Mouse (Mus musculus): ENCODE measurements at regions not wholly inside any gene's neighbourhood (a gene's known extent, or its start where the extent isn't known, plus 50 kb on each side); places are given as distances from the start of the nearest gene placed in this dataset.

- no peak for TF ChIP-seq CTCF (IDR thresholded peaks at IDR 0.05; ENCODE audit: low read depth)
- TF ChIP-seq EP300 (optimal IDR thresholded peaks at IDR 0.05), result no peak
These were observed 661.8 kb downstream of the Epm2a start for GRCm38 (mm10) chr10:12004966-12005365.

Measured in stomach, postnatal 0 days (tissue).